Mouse (Mus musculus) C2C12 (cell line): ENCODE results near the gene Syne3.

Experiments used
- CTCF ChIP-seq: IDR thresholded peaks from one replicate; pipeline ENCODE4 v1.5.1; 2011; ENCODE audit not compliant: control insufficient read depth, insufficient read depth, insufficient read length
- MAX ChIP-seq: IDR thresholded peaks from one replicate; pipeline ENCODE4 v1.6.1; 2011; ENCODE audit warnings: mild to moderate bottlenecking, control low read depth
- MYOG ChIP-seq: IDR thresholded peaks from one replicate; pipeline ENCODE4 v1.6.1; 2011; ENCODE audit not compliant: control insufficient read depth, insufficient read length; ENCODE audit errors: extremely low read depth
- USF1 ChIP-seq: IDR thresholded peaks from one replicate; pipeline ENCODE4 v1.6.1; 2011; ENCODE audit warnings: low read depth, mild to moderate bottlenecking, control low read depth, moderate library complexity

GRCm38 (mm10) chr12:104960421-104960820, 49.2 kb downstream of the Syne3 start:
- no peak for TF ChIP-seq MYOG
- TF ChIP-seq CTCF: no peak
- TF ChIP-seq USF1: no peak
- TF ChIP-seq MAX: no peak
